Mouse (Mus musculus) intestine, postnatal 0 days (tissue): ENCODE results near the gene Top1. TPM values are rescaled to one million over a fixed set of nuclear protein-coding genes. Genes with fewer than 3 reads are reported as not detected.
"Not testable (repeated sequence)": the region's sequence is repeated elsewhere in the genome, so short reads cannot be mapped to it uniquely, and the experiment has no call there.

ENCODE experiments used
- ATAC-seq: fragments of 200-750 bp; cut with Nextera tagmentation; 2 replicates; pipeline ENCODE4 v1.8.0; 2017; ENCODE audit warnings: mild to moderate bottlenecking, moderate TSS enrichment, moderate library complexity
- H3K27ac ChIP-seq: fragments of 300-500 bp; sonication (generic); 2 replicates; pipeline ENCODE4 v1.5.1; 2014; ENCODE audit warnings: mild to moderate bottlenecking, low read depth, low read length, moderate library complexity
- H3K27me3 ChIP-seq: fragments of 300-500 bp; sonication (generic); replicated peaks from 2 replicates; pipeline ENCODE4 v1.6.1; 2014; ENCODE audit warnings: low read length, mixed read lengths; ENCODE audit not compliant: control insufficient read depth, insufficient read depth
- H3K36me3 ChIP-seq: fragments of 300-500 bp; sonication (generic); 2 replicates; pipeline ENCODE4 v1.6.1; 2014; ENCODE audit warnings: mild to moderate bottlenecking, moderate library complexity; ENCODE audit not compliant: control insufficient read depth, insufficient read depth
- H3K4me1 ChIP-seq: fragments of 300-500 bp; sonication (generic); replicated peaks from 2 replicates; pipeline ENCODE4 v1.6.1; 2014; ENCODE audit warnings: antibody characterized with exemption, low read length, mixed read lengths; ENCODE audit not compliant: control insufficient read depth, insufficient read depth
- H3K4me2 ChIP-seq: fragments of 300-500 bp; sonication (generic); replicated peaks from 2 replicates; pipeline ENCODE4 v1.6.1; 2014; ENCODE audit warnings: low read depth, mild to moderate bottlenecking, moderate library complexity
- H3K4me3 ChIP-seq: fragments of 300-500 bp; sonication (generic); 2 replicates; pipeline ENCODE4 v1.5.1; 2014; ENCODE audit warnings: low read depth, low read length
- H3K9ac ChIP-seq: fragments of 300-500 bp; sonication (generic); 2 replicates; pipeline ENCODE4 v1.6.1; 2014; ENCODE audit warnings: mild to moderate bottlenecking, low read depth, low read length
- H3K9me3 ChIP-seq: fragments of 300-500 bp; sonication (generic); 2 replicates; pipeline ENCODE4 v1.6.1; 2016; ENCODE audit warnings: mixed run types; ENCODE audit not compliant: control insufficient read depth
- CTCF ChIP-seq: sonication (generic); IDR thresholded peaks from 2 replicates; pipeline ENCODE4 v1.5.1; 2016; ENCODE audit warnings: low read depth, mild to moderate bottlenecking, control low read depth, antibody characterized with exemption, moderate library complexity
- WGBS: fragments of 180-500 bp; shearing (Covaris S2); extraction: QIAGEN DNeasy Blood & Tissue Kit; methylation state at CpG from one replicate; pipeline ENCODE4 v1.1.7; 2014; 5-methylcytosine and 5-hydroxymethylcytosine counted together
- polyA plus RNA-seq: library from polyadenylated mRNA; unstranded; fragments of >200 nt; fragmentation: Nextera tagmentation; extraction: Ambion mirVana; gene quantifications from 2 replicates; pipeline ENCODE4 v1.2.1, GENCODE M21; 2015

The Top1 gene
- polyA plus RNA-seq, 1 experiment from 2014 or later: 32.7 TPM

- WGBS: 89% methylated on average over 13 of the region's 13 CpGs
- H3K27ac ChIP-seq: no peak overlapping the region
- TF ChIP-seq CTCF: no peak
- H3K27me3 ChIP-seq: no peaks in the 10 kb centered on the region
- no peaks in the 10 kb centered on the region for H3K9me3 ChIP-seq
- H3K9ac ChIP-seq: no peak overlapping the region
- no peak overlapping the region for H3K4me3 ChIP-seq
- no peak for ATAC-seq
- no peaks in the 10 kb centered on the region for H3K4me1 ChIP-seq
- no peak overlapping the region for H3K4me2 ChIP-seq
- H3K36me3 ChIP-seq: peaks cover 10% of the 10 kb centered on the region
These were observed 12.2 kb downstream of the Top1 start for GRCm38 (mm10) chr2:160657801-160658442.

- H3K27me3 ChIP-seq: no peaks in the 10 kb centered on the region
- no peaks in the 10 kb centered on the region for H3K4me1 ChIP-seq
- H3K36me3 ChIP-seq: peaks cover 9% of the 10 kb centered on the region; the same call in 1 of the 2 replicates
- H3K9me3 ChIP-seq: no peaks in the 10 kb centered on the region
- no peak for ATAC-seq
- H3K4me2 ChIP-seq: no peak overlapping the region
- no peak overlapping the region for H3K27ac ChIP-seq
- TF ChIP-seq CTCF: no peak
- H3K4me3 ChIP-seq: no peak overlapping the region
- no peak overlapping the region for H3K9ac ChIP-seq
These were observed 13.1 kb downstream of the Top1 start for GRCm38 (mm10) chr2:160658811-160659210.

GRCm38 (mm10) chr2:160664421-160664820 is 18.7 kb downstream of the Top1 start:
- no peak overlapping the region for H3K4me2 ChIP-seq
- no peak for ATAC-seq
- TF ChIP-seq CTCF: no peak
- H3K27me3 ChIP-seq: no peaks in the 10 kb centered on the region
- no peak overlapping the region for H3K4me3 ChIP-seq
- no peaks in the 10 kb centered on the region for H3K9me3 ChIP-seq
- H3K36me3 ChIP-seq: no peaks in the 10 kb centered on the region; the same call in 1 of the 2 replicates
- no peaks in the 10 kb centered on the region for H3K4me1 ChIP-seq
- H3K27ac ChIP-seq: no peak overlapping the region
- H3K9ac ChIP-seq: no peak overlapping the region

- not testable (repeated sequence) for H3K4me2 ChIP-seq, H3K9ac ChIP-seq, H3K9me3 ChIP-seq, H3K27ac ChIP-seq, H3K27me3 ChIP-seq, H3K4me1 ChIP-seq, H3K4me3 ChIP-seq, H3K36me3 ChIP-seq, ATAC-seq
- 88% methylated on average over 2 of the region's 2 CpGs for WGBS
These were observed 19.3 kb downstream of the Top1 start for GRCm38 (mm10) chr2:160664986-160665385.

GRCm38 (mm10) chr2:160667259-160667658 is 21.6 kb downstream of the Top1 start:
- Histone ChIP-seq H3K9ac (no peak overlapping the region), H3K4me1 (no peaks in the 10 kb centered on the region), H3K4me3 (no peak overlapping the region), H3K27me3 (no peaks in the 10 kb centered on the region), H3K4me2 (no peak overlapping the region), H3K27ac (no peak overlapping the region), H3K36me3 (0 out of 2 replicates have a peak, but pooled peaks cover 8% of the 10 kb centered on the region), H3K9me3 (no peaks in the 10 kb centered on the region)
- no peak for TF ChIP-seq CTCF
- no peak for ATAC-seq
- WGBS: 81% methylated on average over 4 of the region's 4 CpGs

- Histone ChIP-seq H3K9ac (no peak overlapping the region), H3K4me2 (no peak overlapping the region; the same call in 1 of the 2 replicates), H3K36me3 (peaks cover 28% of the 10 kb centered on the region), H3K27me3 (no peaks in the 10 kb centered on the region), H3K27ac (peak overlapping the region; percentile 11; the same call in 1 of the 2 replicates), H3K4me3 (no peak overlapping the region), H3K9me3 (no peaks in the 10 kb centered on the region), H3K4me1 (no peaks in the 10 kb centered on the region)
- ATAC-seq: peak; percentile 84
- 38% methylated on average over 5 of the region's 5 CpGs for WGBS
- no peak for TF ChIP-seq CTCF
These were observed 54.6 kb downstream of the Top1 start for GRCm38 (mm10) chr2:160700271-160700670.

GRCm38 (mm10) chr2:160701603-160702002 is 55.9 kb downstream of the Top1 start:
- Histone ChIP-seq H3K9ac (no peak overlapping the region), H3K4me1 (no peaks in the 10 kb centered on the region), H3K36me3 (peaks cover 41% of the 10 kb centered on the region), H3K27me3 (no peaks in the 10 kb centered on the region), H3K27ac (no peak overlapping the region), H3K9me3 (no peaks in the 10 kb centered on the region), H3K4me2 (no peak overlapping the region), H3K4me3 (no peak overlapping the region)
- WGBS: 89% methylated on average over 3 of the region's 3 CpGs
- ATAC-seq: no peak
- TF ChIP-seq CTCF: no peak
